Mouse (Mus musculus): Measurements from ENCODE around the gene Fbln1. TPM values are rescaled to one million over a fixed set of nuclear protein-coding genes. Genes with fewer than 3 reads are reported as not detected.

Fbln1 gene
- polyA plus RNA-seq, 1 experiment from 2014 or later, result 188 TPM

DNA sequence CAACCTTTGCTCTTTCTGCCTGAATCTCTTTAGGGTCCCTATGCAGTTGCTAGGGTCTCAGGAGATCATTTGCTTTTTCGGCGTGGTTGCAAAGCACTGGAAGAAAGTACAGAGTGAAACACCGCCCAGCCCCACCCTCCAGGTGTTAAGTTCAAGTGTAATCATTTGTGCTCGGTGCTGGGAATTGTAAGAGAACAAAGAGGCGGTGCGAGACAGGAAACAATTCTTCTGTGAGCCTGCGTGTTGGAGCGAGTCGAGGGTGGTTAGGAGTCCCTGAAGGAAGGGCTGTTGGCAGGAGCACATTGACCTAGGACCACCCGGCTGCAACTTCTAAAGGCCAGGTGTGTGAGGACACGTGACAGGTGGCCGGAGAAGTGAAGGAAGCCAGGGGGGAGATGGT lies 4.9 kb downstream of the Fbln1 start:
- Histone ChIP-seq H3K4me1 (ENCODE audit: control insufficient read depth, insufficient read depth, low read length) (peaks cover 25% of the 10 kb centered on the region; the same call in 1 of the 2 replicates), H3K9ac (ENCODE audit: low read depth, low read length) (no peak overlapping the region), H3K4me2 (replicated peaks; ENCODE audit: low read depth, low read length) (no peak overlapping the region), H3K4me3 (ENCODE audit: low read length) (no peak overlapping the region), H3K27ac (ENCODE audit: low read depth, low read length) (no peak overlapping the region), H3K27me3 (ENCODE audit: control insufficient read depth, insufficient read depth, low read length) (no peaks in the 10 kb centered on the region), H3K9me3 (ENCODE audit: control insufficient read depth, low read length) (peaks cover 16% of the 10 kb centered on the region), H3K36me3 (ENCODE audit: control insufficient read depth, insufficient read depth, low read length) (peaks cover 21% of the 10 kb centered on the region; the same call in 1 of the 2 replicates)
- WGBS, result 82% methylated on average over 12 of the region's 12 CpGs
- no peak for ATAC-seq (ENCODE audit: low FRiP score, low TSS enrichment)

DNA sequence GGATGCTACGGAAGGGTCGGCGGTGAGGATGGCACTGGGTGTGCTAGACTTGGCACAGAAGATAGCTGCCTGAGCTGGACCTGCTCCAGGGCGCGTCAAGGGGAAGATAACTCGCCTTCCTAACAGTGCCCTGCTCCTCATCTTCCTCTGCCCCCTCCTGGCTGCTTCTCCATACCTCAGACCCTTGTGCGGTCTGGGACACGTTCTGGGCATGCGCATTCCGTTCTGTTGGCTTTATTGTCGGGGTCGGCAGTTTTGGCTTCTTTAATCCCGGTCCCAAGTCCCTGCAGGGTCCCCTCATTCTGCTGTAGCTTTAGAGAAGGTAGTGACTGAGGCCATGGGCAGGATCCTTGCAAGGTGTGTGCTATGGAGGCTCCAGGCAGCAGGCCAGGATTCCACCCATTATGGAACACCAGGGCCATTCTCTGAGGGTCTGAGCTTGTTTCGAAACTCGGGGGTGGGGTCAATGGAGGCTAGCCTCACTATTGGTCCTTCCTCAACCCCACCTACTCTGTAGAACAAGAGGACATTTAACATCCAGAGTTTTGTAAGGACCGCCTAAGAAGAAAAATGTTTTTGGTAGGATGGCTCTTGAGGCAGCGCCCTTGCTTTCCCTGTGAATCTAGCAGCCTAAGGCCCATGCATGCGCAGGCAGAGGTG lies 5.5 kb downstream of the Fbln1 start:
- Histone ChIP-seq H3K4me1 (ENCODE audit: control insufficient read depth, insufficient read depth, low read length) (peaks cover 25% of the 10 kb centered on the region; the same call in 1 of the 2 replicates), H3K27ac (ENCODE audit: low read depth, low read length) (no peak overlapping the region), H3K27me3 (ENCODE audit: control insufficient read depth, insufficient read depth, low read length) (no peaks in the 10 kb centered on the region), H3K36me3 (ENCODE audit: control insufficient read depth, insufficient read depth, low read length) (peaks cover 25% of the 10 kb centered on the region; the same call in 1 of the 2 replicates), H3K4me2 (replicated peaks; ENCODE audit: low read depth, low read length) (no peak overlapping the region), H3K9ac (ENCODE audit: low read depth, low read length) (no peak overlapping the region), H3K9me3 (ENCODE audit: control insufficient read depth, low read length) (peaks cover 16% of the 10 kb centered on the region), H3K4me3 (ENCODE audit: low read length) (no peak overlapping the region)
- 94% methylated on average over 18 of the region's 18 CpGs for WGBS
- no peak for ATAC-seq (ENCODE audit: low FRiP score, low TSS enrichment)

DNA sequence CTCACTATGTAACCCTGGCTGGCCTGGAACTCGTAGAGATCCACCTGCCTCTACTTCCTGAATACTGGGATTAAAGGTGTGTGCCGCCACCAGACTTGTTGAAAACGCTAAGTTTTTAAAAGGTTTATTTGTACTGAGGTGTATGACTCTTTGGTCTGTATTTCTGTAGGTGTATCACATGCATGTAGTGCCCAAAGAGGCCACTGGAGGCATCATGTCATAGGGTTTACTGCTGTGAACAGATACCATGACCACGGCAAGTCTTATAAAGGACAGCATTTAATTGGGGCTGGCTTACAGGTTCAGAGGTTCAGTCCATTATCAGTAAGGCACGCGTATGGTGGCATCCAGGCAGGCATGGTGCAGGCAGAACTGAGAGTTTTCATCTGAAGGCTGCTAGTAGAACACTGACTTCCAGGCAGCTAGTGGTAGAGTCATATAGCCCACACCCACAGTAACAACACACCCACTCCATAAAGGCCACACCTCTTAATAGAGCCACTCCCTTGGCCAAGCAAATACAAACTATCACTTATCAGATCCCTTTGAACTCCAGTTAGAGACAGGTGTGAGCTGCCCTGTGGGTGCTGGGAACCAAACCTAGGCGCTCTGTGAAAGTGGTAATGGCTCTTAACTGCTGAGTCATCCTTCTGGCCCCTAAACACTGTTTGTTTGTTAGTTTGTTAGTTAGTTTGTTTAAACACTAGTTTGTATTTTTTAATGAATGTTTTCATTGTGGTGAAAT lies 10.5 kb downstream of the Fbln1 start:
- no peak overlapping the region for H3K4me3 ChIP-seq (ENCODE audit: low read length)
- WGBS, result 96% methylated on average over 7 of the region's 7 CpGs
- no peak overlapping the region for H3K27ac ChIP-seq (ENCODE audit: low read depth, low read length)
- H3K9me3 ChIP-seq (ENCODE audit: control insufficient read depth, low read length), result peaks cover 10% of the 10 kb centered on the region; the same call in 1 of the 2 replicates
- H3K27me3 ChIP-seq (ENCODE audit: control insufficient read depth, insufficient read depth, low read length), result no peaks in the 10 kb centered on the region
- peaks cover 2% of the 10 kb centered on the region; the same call in 1 of the 2 replicates for H3K4me1 ChIP-seq (ENCODE audit: control insufficient read depth, insufficient read depth, low read length)
- H3K9ac ChIP-seq (ENCODE audit: low read depth, low read length), result no peak overlapping the region
- no peak for ATAC-seq (ENCODE audit: low FRiP score, low TSS enrichment)
- H3K4me2 ChIP-seq (replicated peaks; ENCODE audit: low read depth, low read length), result no peak overlapping the region
- H3K36me3 ChIP-seq (ENCODE audit: control insufficient read depth, insufficient read depth, low read length), result peaks cover 26% of the 10 kb centered on the region; the same call in 1 of the 2 replicates

DNA sequence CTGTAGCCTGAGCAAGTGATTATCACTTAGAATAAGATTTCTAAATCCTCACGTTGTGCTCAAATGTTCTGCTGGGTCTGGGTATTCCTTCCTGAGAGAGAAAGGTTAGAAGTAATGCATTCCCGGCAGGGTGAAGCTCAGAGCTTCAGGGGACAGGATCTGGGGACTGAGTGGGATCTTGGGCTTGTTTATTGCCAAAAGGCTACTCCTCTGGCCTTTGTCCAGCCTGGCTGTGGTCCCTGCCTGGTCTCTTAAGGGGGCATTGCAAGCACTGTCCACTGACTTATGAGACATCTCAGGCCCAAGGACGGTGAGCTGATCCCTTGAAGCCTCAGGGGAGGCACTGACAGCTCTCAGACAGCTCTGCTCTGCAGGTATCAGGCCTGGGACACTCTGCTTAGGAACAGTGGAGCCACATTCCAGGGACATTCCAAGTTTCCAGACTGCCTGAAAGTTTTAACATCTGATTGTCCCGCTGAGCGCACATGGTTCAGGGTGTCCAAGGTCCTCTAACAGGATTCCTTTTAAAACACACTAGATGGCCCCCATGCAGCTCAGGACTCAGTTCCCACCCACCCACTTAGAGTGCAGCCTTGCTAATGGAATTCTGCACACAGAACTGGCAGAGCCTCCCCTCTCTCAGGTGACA lies 13.0 kb downstream of the Fbln1 start:
- H3K9me3 ChIP-seq (ENCODE audit: control insufficient read depth, low read length), result peaks cover 6% of the 10 kb centered on the region; the same call in 1 of the 2 replicates
- H3K9ac ChIP-seq (ENCODE audit: low read depth, low read length), result no peak overlapping the region
- H3K4me2 ChIP-seq (replicated peaks; ENCODE audit: low read depth, low read length), result no peak overlapping the region
- ATAC-seq (ENCODE audit: low FRiP score, low TSS enrichment), result no peak
- peaks cover 41% of the 10 kb centered on the region for H3K36me3 ChIP-seq (ENCODE audit: control insufficient read depth, insufficient read depth, low read length)
- 85% methylated on average over 5 of the region's 5 CpGs for WGBS
- no peak overlapping the region for H3K27ac ChIP-seq (ENCODE audit: low read depth, low read length)
- H3K27me3 ChIP-seq (ENCODE audit: control insufficient read depth, insufficient read depth, low read length), result no peaks in the 10 kb centered on the region
- H3K4me1 ChIP-seq (ENCODE audit: control insufficient read depth, insufficient read depth, low read length), result peaks cover 4% of the 10 kb centered on the region; the same call in 1 of the 2 replicates
- no peak overlapping the region for H3K4me3 ChIP-seq (ENCODE audit: low read length)

DNA sequence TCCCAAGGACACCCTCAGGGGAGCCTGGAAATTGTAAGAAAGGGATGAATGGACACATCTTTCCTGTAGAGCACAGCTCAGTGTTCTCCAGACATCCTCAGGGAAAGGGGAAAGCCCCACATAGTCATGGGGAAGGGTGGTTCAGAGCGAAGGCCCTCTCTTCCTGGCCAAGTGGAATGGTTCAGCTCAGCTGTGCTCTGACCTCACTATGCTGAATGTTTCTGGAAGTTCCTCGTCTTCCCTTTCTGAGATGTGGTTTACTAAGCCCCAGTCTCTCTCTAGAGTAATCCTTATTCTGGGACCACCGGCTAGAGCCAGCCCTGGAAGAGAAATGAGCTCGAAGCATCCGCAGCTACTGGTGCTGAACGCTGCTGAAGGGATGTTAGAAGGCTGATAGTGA lies 14.6 kb downstream of the Fbln1 start:
- no peak overlapping the region for H3K4me3 ChIP-seq (ENCODE audit: low read length)
- no peak overlapping the region for H3K9ac ChIP-seq (ENCODE audit: low read depth, low read length)
- no peaks in the 10 kb centered on the region; the same call in 1 of the 2 replicates for H3K9me3 ChIP-seq (ENCODE audit: control insufficient read depth, low read length)
- 90% methylated on average over 6 of the region's 6 CpGs for WGBS
- peaks cover 4% of the 10 kb centered on the region; the same call in 1 of the 2 replicates for H3K4me1 ChIP-seq (ENCODE audit: control insufficient read depth, insufficient read depth, low read length)
- H3K36me3 ChIP-seq (ENCODE audit: control insufficient read depth, insufficient read depth, low read length), result peaks cover 49% of the 10 kb centered on the region
- H3K27ac ChIP-seq (ENCODE audit: low read depth, low read length), result no peak overlapping the region
- ATAC-seq (ENCODE audit: low FRiP score, low TSS enrichment), result no peak
- H3K4me2 ChIP-seq (replicated peaks; ENCODE audit: low read depth, low read length), result no peak overlapping the region
- no peaks in the 10 kb centered on the region for H3K27me3 ChIP-seq (ENCODE audit: control insufficient read depth, insufficient read depth, low read length)

DNA sequence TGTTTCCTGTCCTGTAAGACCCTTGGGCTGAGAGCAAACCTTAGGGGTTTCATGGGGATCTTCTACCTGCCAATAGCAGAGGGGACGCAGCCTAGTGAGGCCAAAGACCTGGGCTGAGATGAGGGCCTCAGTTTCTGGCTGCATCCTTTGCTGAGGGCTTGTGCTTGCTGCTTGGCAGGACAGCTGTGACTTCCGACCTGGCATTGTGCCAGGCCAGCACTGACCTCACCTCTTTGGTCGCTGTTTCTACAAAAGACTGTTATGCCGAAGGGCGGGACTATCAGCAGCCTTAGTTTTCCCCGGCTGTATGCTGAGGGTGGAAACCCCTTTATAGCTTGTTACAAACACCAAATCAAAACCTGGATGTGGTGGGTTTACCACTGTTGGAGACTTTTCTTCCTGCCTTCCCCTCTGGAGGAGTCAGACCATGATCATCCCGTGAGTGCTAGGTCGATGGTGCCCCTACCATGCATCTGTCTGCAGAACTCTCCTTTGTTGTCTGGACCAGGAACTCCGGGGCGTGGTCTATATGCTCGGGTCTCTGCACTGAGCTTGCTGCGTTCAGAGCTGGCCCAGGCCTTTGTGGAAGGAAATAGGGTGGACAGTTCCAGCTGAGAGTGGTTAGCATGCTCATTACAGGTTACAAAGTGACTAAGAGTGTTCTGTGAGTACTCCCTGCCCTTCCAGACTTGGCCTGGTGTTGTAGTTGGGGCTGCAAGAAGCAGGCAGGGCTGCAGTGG lies 15.5 kb downstream of the Fbln1 start:
- no peak overlapping the region for H3K27ac ChIP-seq (ENCODE audit: low read depth, low read length)
- peaks cover 46% of the 10 kb centered on the region for H3K36me3 ChIP-seq (ENCODE audit: control insufficient read depth, insufficient read depth, low read length)
- no peak overlapping the region for H3K4me2 ChIP-seq (replicated peaks; ENCODE audit: low read depth, low read length)
- no peaks in the 10 kb centered on the region for H3K9me3 ChIP-seq (ENCODE audit: control insufficient read depth, low read length)
- no peak overlapping the region for H3K9ac ChIP-seq (ENCODE audit: low read depth, low read length)
- H3K27me3 ChIP-seq (ENCODE audit: control insufficient read depth, insufficient read depth, low read length), result no peaks in the 10 kb centered on the region
- H3K4me3 ChIP-seq (ENCODE audit: low read length), result no peak overlapping the region
- peaks cover 4% of the 10 kb centered on the region; the same call in 1 of the 2 replicates for H3K4me1 ChIP-seq (ENCODE audit: control insufficient read depth, insufficient read depth, low read length)
- no peak for ATAC-seq (ENCODE audit: low FRiP score, low TSS enrichment)
- 66% methylated on average over 12 of the region's 12 CpGs for whole genome bisulfite sequencing

DNA sequence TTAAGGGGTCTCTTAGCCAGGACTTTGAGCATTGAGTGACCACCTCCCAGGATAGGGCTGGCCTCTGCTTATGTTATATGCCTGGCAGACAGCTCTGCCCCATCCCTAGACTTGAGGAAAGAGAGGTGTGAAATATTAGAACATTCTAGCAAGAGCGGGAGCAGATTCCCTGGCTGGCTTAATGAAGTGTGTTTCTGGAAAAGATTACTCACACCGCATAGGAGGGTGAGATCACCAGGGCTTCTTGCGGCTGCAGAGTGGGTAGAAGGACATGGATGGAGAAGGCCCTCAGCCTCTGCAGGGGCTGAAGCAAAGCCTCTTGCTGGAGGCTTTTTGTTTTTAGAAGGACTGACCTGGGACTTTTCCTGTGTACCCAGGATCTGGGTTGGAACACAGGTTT lies 19.9 kb downstream of the Fbln1 start:
- Histone ChIP-seq H3K9me3 (ENCODE audit: control insufficient read depth, low read length) (no peaks in the 10 kb centered on the region), H3K4me3 (ENCODE audit: low read length) (no peak overlapping the region), H3K36me3 (ENCODE audit: control insufficient read depth, insufficient read depth, low read length) (peaks cover 76% of the 10 kb centered on the region), H3K27ac (ENCODE audit: low read depth, low read length) (no peak overlapping the region), H3K27me3 (ENCODE audit: control insufficient read depth, insufficient read depth, low read length) (no peaks in the 10 kb centered on the region), H3K4me2 (replicated peaks; ENCODE audit: low read depth, low read length) (no peak overlapping the region), H3K4me1 (ENCODE audit: control insufficient read depth, insufficient read depth, low read length) (peaks cover 4% of the 10 kb centered on the region; the same call in 1 of the 2 replicates), H3K9ac (ENCODE audit: low read depth, low read length) (no peak overlapping the region)
- 98% methylated on average over 3 of the region's 3 CpGs for WGBS
- no peak for ATAC-seq (ENCODE audit: low FRiP score, low TSS enrichment)

DNA sequence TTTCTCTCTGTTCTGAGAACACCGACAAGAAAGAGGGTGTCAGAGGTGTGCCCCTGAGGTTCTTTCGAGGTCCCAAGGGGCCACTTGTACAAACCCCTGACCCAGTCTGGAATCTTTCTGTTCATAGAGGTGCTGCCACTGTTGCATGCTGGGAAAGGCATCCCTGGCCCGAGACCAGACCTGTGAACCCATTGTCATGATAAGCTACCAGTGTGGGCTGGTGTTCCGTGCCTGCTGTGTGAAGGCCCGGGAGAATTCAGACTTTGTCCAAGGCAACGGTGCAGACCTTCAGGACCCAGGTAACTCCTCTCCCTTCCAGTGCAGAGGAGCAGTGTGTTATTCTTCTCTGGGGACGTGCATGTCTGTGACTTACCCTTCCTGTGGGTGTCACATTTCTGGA lies 21.1 kb downstream of the Fbln1 start:
- Histone ChIP-seq H3K27ac (ENCODE audit: low read depth, low read length) (no peak overlapping the region), H3K4me3 (ENCODE audit: low read length) (no peak overlapping the region), H3K4me2 (replicated peaks; ENCODE audit: low read depth, low read length) (no peak overlapping the region), H3K27me3 (ENCODE audit: control insufficient read depth, insufficient read depth, low read length) (no peaks in the 10 kb centered on the region), H3K9me3 (ENCODE audit: control insufficient read depth, low read length) (no peaks in the 10 kb centered on the region), H3K36me3 (ENCODE audit: control insufficient read depth, insufficient read depth, low read length) (peaks cover 81% of the 10 kb centered on the region), H3K9ac (ENCODE audit: low read depth, low read length) (no peak overlapping the region), H3K4me1 (ENCODE audit: control insufficient read depth, insufficient read depth, low read length) (no peaks in the 10 kb centered on the region)
- ATAC-seq (ENCODE audit: low FRiP score, low TSS enrichment), result no peak
- WGBS, result 76% methylated on average over 7 of the region's 7 CpGs

All from kidney, embryonic 14.5 days (tissue).